In the genomic region with DNA sequence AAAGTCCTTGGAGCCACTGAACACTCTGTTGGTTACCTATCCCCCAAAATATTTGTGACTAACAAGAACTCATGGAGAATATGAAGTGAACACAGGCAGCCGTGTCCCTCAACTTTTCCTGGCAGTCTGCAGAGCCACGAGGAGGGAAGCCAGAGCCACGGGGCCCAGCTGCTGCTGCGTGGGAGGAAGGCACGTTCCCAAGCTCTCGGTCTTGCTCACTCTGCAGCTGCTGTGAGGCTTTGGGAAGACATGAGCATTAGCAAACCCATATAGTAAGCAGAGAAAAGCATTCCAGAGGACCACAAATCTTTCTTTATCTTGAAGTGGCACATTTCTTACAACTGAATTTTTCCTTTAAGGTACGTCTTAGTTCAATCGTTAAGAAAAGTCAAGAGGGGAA, we compare ENCODE assay signal across 9 mouse cellular contexts.
A peak's percentile ranks its signal among the peaks of the same experiment; 100 is the strongest.
DNase-seq lines count a peak whose midpoint lies in the region; ATAC-seq and TF ChIP-seq lines count a peak whose summit lies in the region.
"Had no signal": no experiment of that assay in that cellular context is flagged by ENCODE, and none has a peak within 500 bp of the region (broad histone marks: within the 10 kb centered on the region; RNA-seq: fewer than 3 reads in every experiment).

No protein-coding gene starts in this region.

- H3K36me3 ChIP-seq in heart, adult 2 months (ENCODE audit: control insufficient read depth, insufficient read depth, low read length): no peaks in the 10 kb centered on the region; the same call in 1 of the 2 replicates
- no peaks in the 10 kb centered on the region for H3K36me3 ChIP-seq in stomach, postnatal 0 days (ENCODE audit: control insufficient read depth, insufficient read depth, low read length)
- H3K36me3 ChIP-seq in midbrain, embryonic 15.5 days (replicated peaks): no peaks in the 10 kb centered on the region
- H3K36me3 ChIP-seq in forebrain, embryonic 10.5 days (replicated peaks): no peaks in the 10 kb centered on the region

- TF ChIP-seq EP300 in heart, adult 2 months (IDR thresholded peaks at IDR 0.05; ENCODE audit: insufficient read depth, low read depth, low read length): no peak
- no peak for TF ChIP-seq EP300 in stomach, postnatal 0 days (optimal IDR thresholded peaks at IDR 0.05)

- no peak overlapping the region for H3K4me3 ChIP-seq in heart, adult 2 months
- no peak overlapping the region for H3K4me3 ChIP-seq in lung, adult 2 months (replicated peaks; ENCODE audit: extremely low read depth, low read depth, low read length)
- H3K4me3 ChIP-seq in stomach, postnatal 0 days (ENCODE audit: low read depth, low read length): no peak overlapping the region
- no peak overlapping the region for H3K4me3 ChIP-seq in midbrain, embryonic 15.5 days
- no peak overlapping the region for H3K4me3 ChIP-seq in forebrain, embryonic 10.5 days

- H3K4me1 ChIP-seq in heart, adult 2 months (ENCODE audit: control insufficient read depth, insufficient read depth, low read length): peaks cover 1% of the 10 kb centered on the region
- H3K4me1 ChIP-seq in lung, adult 2 months (ENCODE audit: control insufficient read depth, insufficient read depth, low read length): no peaks in the 10 kb centered on the region
- no peaks in the 10 kb centered on the region for H3K4me1 ChIP-seq in stomach, postnatal 0 days (replicated peaks; ENCODE audit: control insufficient read depth, insufficient read depth)
- H3K4me1 ChIP-seq in midbrain, embryonic 15.5 days: no peaks in the 10 kb centered on the region
- H3K4me1 ChIP-seq in forebrain, embryonic 10.5 days: no peaks in the 10 kb centered on the region

- no peak for TF ChIP-seq CTCF in heart, adult 2 months (IDR thresholded peaks at IDR 0.05)
- no peak for TF ChIP-seq CTCF in lung, adult 2 months (IDR thresholded peaks at IDR 0.05; ENCODE audit: insufficient read depth, low read length)
- no peak for TF ChIP-seq CTCF in stomach, postnatal 0 days (IDR thresholded peaks at IDR 0.05; ENCODE audit: low read depth)

- no peaks in the 10 kb centered on the region for H3K27me3 ChIP-seq in heart, adult 2 months (ENCODE audit: control insufficient read depth, insufficient read depth, low read length)
- no peaks in the 10 kb centered on the region for H3K27me3 ChIP-seq in stomach, postnatal 0 days (ENCODE audit: control insufficient read depth, insufficient read depth, low read length)
- no peaks in the 10 kb centered on the region for H3K27me3 ChIP-seq in midbrain, embryonic 15.5 days (replicated peaks)
- H3K27me3 ChIP-seq in forebrain, embryonic 10.5 days (ENCODE audit: poor library complexity, severe bottlenecking): no peaks in the 10 kb centered on the region

- H3K27ac ChIP-seq in heart, adult 2 months: peak overlapping the region; percentile 72
- H3K27ac ChIP-seq in stomach, postnatal 0 days (replicated peaks): no peak overlapping the region
- H3K27ac ChIP-seq in midbrain, embryonic 15.5 days: no peak overlapping the region
- H3K27ac ChIP-seq in forebrain, embryonic 10.5 days: no peak overlapping the region
- H3K27ac ChIP-seq: liver, embryonic 14.5 days had no signal

- H3K79me2 ChIP-seq in heart, adult 2 months (replicated peaks; ENCODE audit: control insufficient read depth, insufficient read depth, low read length): no peaks in the 10 kb centered on the region

- H3K4me2 ChIP-seq in stomach, postnatal 0 days (replicated peaks; ENCODE audit: low read depth): no peak overlapping the region
- no peak overlapping the region for H3K4me2 ChIP-seq in midbrain, embryonic 15.5 days

- intact Hi-C loops in heart, adult 2 months (cut with DNase I): loop anchor here (10.0 kb wide), 2 partner anchors 167 to 383 kb away; partner anchors contain the start of gene Plxdc2

- peak; percentile 84 for DNase-seq in Muller cell, postnatal 12 days (ENCODE audit: inconsistent ontology term)
- DNase-seq in embryo, embryonic 10.5 days (ENCODE audit: low spot score): peak; percentile 38
- DNase-seq in heart, adult 2 months: peak; percentile 80 to 81
- DNase-seq in kidney, postnatal 36 days: peak; percentile 2 to 18
- DNase-seq in lung, adult 2 months: peak; percentile 15
- DNase-seq in stomach, postnatal 0 days (ENCODE audit: low spot score): peak; percentile 22
- no peak for DNase-seq in forebrain, embryonic 10.5 days (ENCODE audit: extremely low spot score, low spot score)

- peak overlapping the region; percentile 5; the same call in 1 of the 2 replicates for H3K9ac ChIP-seq in heart, adult 2 months (ENCODE audit: low read depth, low read length)
- H3K9ac ChIP-seq in stomach, postnatal 0 days (ENCODE audit: low read length): no peak overlapping the region
- H3K9ac ChIP-seq in midbrain, embryonic 15.5 days: no peak overlapping the region
- H3K9ac ChIP-seq: liver, embryonic 14.5 days had no signal

- peak; percentile 51; the same call in 1 of the 2 replicates for ATAC-seq in stomach, postnatal 0 days (ENCODE audit: low FRiP score, low TSS enrichment)
- ATAC-seq in midbrain, embryonic 15.5 days (replicated peaks): no peak

- WGBS in heart, adult 2 months: 12% methylated on average over 8 of the region's 8 CpGs
- whole genome bisulfite sequencing in lung, adult 2 months: 10% methylated on average over 8 of the region's 8 CpGs
- 20% methylated on average over 8 of the region's 8 CpGs for WGBS in stomach, postnatal 0 days
- WGBS in midbrain, embryonic 15.5 days: 68% methylated on average over 8 of the region's 8 CpGs
- 63% methylated on average over 8 of the region's 8 CpGs for WGBS in forebrain, embryonic 10.5 days

- TF ChIP-seq POLR2A in heart, adult 2 months (IDR thresholded peaks at IDR 0.05; ENCODE audit: insufficient read depth, low read depth, low read length): no peak
- TF ChIP-seq POLR2A in lung, adult 2 months (IDR thresholded peaks at IDR 0.05; ENCODE audit: borderline replicate concordance, extremely low read depth, low read depth, low read length): no peak

- no peaks in the 10 kb centered on the region for H3K9me3 ChIP-seq in stomach, postnatal 0 days (ENCODE audit: control insufficient read depth, low read length)
- H3K9me3 ChIP-seq in midbrain, embryonic 15.5 days: no peaks in the 10 kb centered on the region
- no peaks in the 10 kb centered on the region for H3K9me3 ChIP-seq in forebrain, embryonic 10.5 days
